Mouse (Mus musculus) embryo, embryonic 10 days (tissue): ENCODE results near the gene Colgalt2.

Experiments used
- DNase-seq: peaks from one replicate; pipeline ENCODE4 v3.0.0-alpha.2; 2015; ENCODE audit warnings: low spot score

Colgalt2 gene

GRCm38 (mm10) chr1:152536416-152537018, 136.9 kb downstream of the Colgalt2 start:
- DNase-seq, result peak; percentile 34

- no peak for DNase-seq
Observed at GRCm38 (mm10) chr1:152537186-152537585, 137.6 kb downstream of the Colgalt2 start.

- DNase-seq, result no peak
Observed at GRCm38 (mm10) chr1:152538817-152539216, 139.2 kb downstream of the Colgalt2 start.

- no peak for DNase-seq
Observed at GRCm38 (mm10) chr1:152540304-152540887, 140.8 kb downstream of the Colgalt2 start.

GRCm38 (mm10) chr1:152542747-152543378, 143.2 kb downstream of the Colgalt2 start:
- DNase-seq, result no peak

- no peak for DNase-seq
Observed at GRCm38 (mm10) chr1:152543449-152544159, 144.0 kb downstream of the Colgalt2 start.

- no peak for DNase-seq
Observed at GRCm38 (mm10) chr1:152549061-152549738, 149.6 kb downstream of the Colgalt2 start.

GRCm38 (mm10) chr1:152550544-152550943, 150.9 kb downstream of the Colgalt2 start:
- no peak for DNase-seq

- no peak for DNase-seq
Observed at GRCm38 (mm10) chr1:152550973-152551372, 151.3 kb downstream of the Colgalt2 start.

- no peak for DNase-seq
Observed at GRCm38 (mm10) chr1:152553912-152554547, 154.4 kb downstream of the Colgalt2 start.

GRCm38 (mm10) chr1:152555944-152556573, 156.4 kb downstream of the Colgalt2 start:
- peak; percentile 84 for DNase-seq

GRCm38 (mm10) chr1:152556576-152557281, 157.1 kb downstream of the Colgalt2 start:
- peak; percentile 43 for DNase-seq
